Mouse (Mus musculus) hindbrain, embryonic 12.5 days (tissue): ENCODE measurements at regions not wholly inside any gene's neighbourhood (a gene's known extent, or its start where the extent isn't known, plus 50 kb on each side); places are given as distances from the start of the nearest gene placed in this dataset.

Source experiments
- ATAC-seq: fragments of 200-750 bp; cut with Nextera tagmentation; 2 replicates; pipeline ENCODE4 v1.8.0; 2017; ENCODE audit warnings: moderate TSS enrichment; ENCODE audit not compliant: low FRiP score
- H3K27ac ChIP-seq: fragments of 300-500 bp; sonication (generic); 2 replicates; pipeline ENCODE4 v1.5.1; 2016; ENCODE audit warnings: mild to moderate bottlenecking
- H3K27me3 ChIP-seq: fragments of 300-500 bp; sonication (generic); 2 replicates; pipeline ENCODE4 v1.6.1; 2016; ENCODE audit warnings: mild to moderate bottlenecking
- H3K36me3 ChIP-seq: fragments of 300-500 bp; sonication (generic); 2 replicates; pipeline ENCODE4 v1.6.1; 2016; ENCODE audit warnings: mild to moderate bottlenecking
- H3K4me1 ChIP-seq: fragments of 300-500 bp; sonication (generic); 2 replicates; pipeline ENCODE4 v1.6.1; 2016
- H3K4me2 ChIP-seq: fragments of 300-500 bp; sonication (generic); replicated peaks from 2 replicates; pipeline ENCODE4 v1.6.1; 2016; ENCODE audit warnings: mild to moderate bottlenecking
- H3K4me3 ChIP-seq: fragments of 300-500 bp; sonication (generic); 2 replicates; pipeline ENCODE4 v1.5.1; 2016; ENCODE audit warnings: mild to moderate bottlenecking
- H3K9ac ChIP-seq: fragments of 300-500 bp; sonication (generic); 2 replicates; pipeline ENCODE4 v1.6.1; 2016; ENCODE audit warnings: mild to moderate bottlenecking, moderate library complexity
- H3K9me3 ChIP-seq: fragments of 300-500 bp; sonication (generic); replicated peaks from 2 replicates; pipeline ENCODE4 v1.6.1; 2016; ENCODE audit warnings: mild to moderate bottlenecking
- WGBS: fragments of 180-500 bp; shearing (Covaris S2); methylation state at CpG from one replicate; pipeline ENCODE4 v1.1.7; 2016; 5-methylcytosine and 5-hydroxymethylcytosine counted together

GRCm38 (mm10) chr16:77459651-77460050 is 142.2 kb downstream of the Gm11146 start:
- Histone ChIP-seq H3K27me3 (no peaks in the 10 kb centered on the region), H3K36me3 (no peaks in the 10 kb centered on the region), H3K9me3 (no peaks in the 10 kb centered on the region), H3K4me1 (peaks cover 4% of the 10 kb centered on the region; the same call in 1 of the 2 replicates), H3K4me2 (no peak overlapping the region), H3K4me3 (no peak overlapping the region), H3K27ac (no peak overlapping the region), H3K9ac (no peak overlapping the region)
- WGBS = 88% methylated on average over 2 of the region's 2 CpGs
- ATAC-seq = no peak

GRCm38 (mm10) chr16:77444647-77445046 is 157.2 kb downstream of the Gm11146 start:
- Histone ChIP-seq H3K36me3 (no peaks in the 10 kb centered on the region), H3K9me3 (no peaks in the 10 kb centered on the region), H3K4me1 (peaks cover 16% of the 10 kb centered on the region), H3K4me2 (no peak overlapping the region), H3K27me3 (no peaks in the 10 kb centered on the region), H3K9ac (no peak overlapping the region), H3K4me3 (no peak overlapping the region), H3K27ac (no peak overlapping the region)
- WGBS = 95% methylated on average over 6 of the region's 6 CpGs
- no peak for ATAC-seq

- peak; percentile 84 for ATAC-seq
- Histone ChIP-seq H3K4me2 (no peak overlapping the region), H3K9me3 (no peaks in the 10 kb centered on the region), H3K9ac (no peak overlapping the region), H3K36me3 (no peaks in the 10 kb centered on the region), H3K4me1 (peaks cover 14% of the 10 kb centered on the region), H3K27me3 (no peaks in the 10 kb centered on the region), H3K4me3 (no peak overlapping the region), H3K27ac (peak overlapping the region; percentile 64)
- WGBS = 32% methylated on average over 4 of the region's 4 CpGs
Measured at GRCm38 (mm10) chr16:77444006-77444405, 157.9 kb downstream of the Gm11146 start.

- Histone ChIP-seq H3K4me2 (no peak overlapping the region), H3K4me3 (no peak overlapping the region), H3K27me3 (no peaks in the 10 kb centered on the region), H3K27ac (peak overlapping the region; percentile 57; the same call in 1 of the 2 replicates), H3K4me1 (peaks cover 14% of the 10 kb centered on the region), H3K9me3 (no peaks in the 10 kb centered on the region), H3K9ac (no peak overlapping the region), H3K36me3 (no peaks in the 10 kb centered on the region)
- WGBS = 70% methylated on average over 5 of the region's 5 CpGs
- ATAC-seq = no peak
Measured at GRCm38 (mm10) chr16:77443318-77443717, 158.6 kb downstream of the Gm11146 start.

- WGBS = 91% methylated on average over 6 of the region's 6 CpGs
- Histone ChIP-seq H3K4me2 (no peak overlapping the region), H3K4me1 (peaks cover 14% of the 10 kb centered on the region)
Measured at GRCm38 (mm10) chr16:77442866-77443265, 159.0 kb downstream of the Gm11146 start.

GRCm38 (mm10) chr16:77431345-77431744 is 170.5 kb downstream of the Gm11146 start:
- no peaks in the 10 kb centered on the region for H3K36me3 ChIP-seq
- peak; percentile 53; the same call in 1 of the 2 replicates for ATAC-seq
- H3K4me1 ChIP-seq = peaks cover 13% of the 10 kb centered on the region; the same call in 1 of the 2 replicates
- no peak overlapping the region for H3K9ac ChIP-seq
- H3K27me3 ChIP-seq = no peaks in the 10 kb centered on the region
- peak overlapping the region; percentile 72 for H3K27ac ChIP-seq
- WGBS = 57% methylated on average over 4 of the region's 4 CpGs
- H3K4me3 ChIP-seq = no peak overlapping the region
- H3K9me3 ChIP-seq = no peaks in the 10 kb centered on the region
- no peak overlapping the region for H3K4me2 ChIP-seq

More at GRCm38 (mm10) chr16:77442866-77443265, 159.0 kb downstream of the Gm11146 start:
- H3K9me3 ChIP-seq = no peaks in the 10 kb centered on the region
- H3K36me3 ChIP-seq = no peaks in the 10 kb centered on the region
- no peak overlapping the region for H3K4me3 ChIP-seq
- H3K27ac ChIP-seq = no peak overlapping the region
- no peaks in the 10 kb centered on the region for H3K27me3 ChIP-seq
- ATAC-seq = no peak
- H3K9ac ChIP-seq = no peak overlapping the region

GRCm38 (mm10) chr16:77422385-77423363 is 179.2 kb downstream of the Gm11146 start:
- Histone ChIP-seq H3K9ac (peak overlapping the region; percentile 72), H3K27ac (peak overlapping the region; percentile 98), H3K4me1 (peaks cover 17% of the 10 kb centered on the region), H3K36me3 (no peaks in the 10 kb centered on the region), H3K4me3 (peak overlapping the region; percentile 40), H3K27me3 (no peaks in the 10 kb centered on the region), H3K4me2 (peak overlapping the region; percentile 52), H3K9me3 (no peaks in the 10 kb centered on the region)
- WGBS = 28% methylated on average over 12 of the region's 12 CpGs
- ATAC-seq = no peak

- H3K4me1 ChIP-seq = peaks cover 16% of the 10 kb centered on the region
- H3K9me3 ChIP-seq = no peaks in the 10 kb centered on the region
- H3K27ac ChIP-seq = peak overlapping the region; percentile 98
- peak overlapping the region; percentile 72 for H3K9ac ChIP-seq
- peak; percentile 96 for ATAC-seq
- H3K27me3 ChIP-seq = no peaks in the 10 kb centered on the region
- H3K36me3 ChIP-seq = no peaks in the 10 kb centered on the region
- peak overlapping the region; percentile 52 for H3K4me2 ChIP-seq
- H3K4me3 ChIP-seq = peak overlapping the region; percentile 40
- WGBS = 4% methylated on average over 10 of the region's 10 CpGs
Measured at GRCm38 (mm10) chr16:77421591-77422024, 180.3 kb downstream of the Gm11146 start.

GRCm38 (mm10) chr16:77421001-77421400 is 180.9 kb downstream of the Gm11146 start:
- no peaks in the 10 kb centered on the region for H3K36me3 ChIP-seq
- peak overlapping the region; percentile 40 for H3K4me3 ChIP-seq
- peak overlapping the region; percentile 52 for H3K4me2 ChIP-seq
- no peaks in the 10 kb centered on the region for H3K9me3 ChIP-seq
- no peak for ATAC-seq
- H3K27ac ChIP-seq = peak overlapping the region; percentile 98
- peak overlapping the region; percentile 72 for H3K9ac ChIP-seq
- no peaks in the 10 kb centered on the region for H3K27me3 ChIP-seq
- peaks cover 13% of the 10 kb centered on the region for H3K4me1 ChIP-seq
- WGBS = 21% methylated on average over 6 of the region's 6 CpGs

GRCm38 (mm10) chr16:77420136-77420860 is 181.6 kb downstream of the Gm11146 start:
- H3K36me3 ChIP-seq = no peaks in the 10 kb centered on the region
- H3K4me2 ChIP-seq = peak overlapping the region; percentile 52
- WGBS = 25% methylated on average over 8 of the region's 8 CpGs
- no peaks in the 10 kb centered on the region for H3K27me3 ChIP-seq
- no peaks in the 10 kb centered on the region for H3K9me3 ChIP-seq
- peak overlapping the region; percentile 97 for H3K27ac ChIP-seq
- no peak for ATAC-seq
- peaks cover 10% of the 10 kb centered on the region; the same call in 1 of the 2 replicates for H3K4me1 ChIP-seq
- peak overlapping the region; percentile 40 for H3K4me3 ChIP-seq
- peak overlapping the region; percentile 73 for H3K9ac ChIP-seq

- 13% methylated on average over 4 of the region's 4 CpGs for WGBS
- no peak for ATAC-seq
- Histone ChIP-seq H3K36me3 (no peaks in the 10 kb centered on the region), H3K27ac (peak overlapping the region; percentile 95), H3K4me1 (peaks cover 10% of the 10 kb centered on the region; the same call in 1 of the 2 replicates), H3K9ac (peak overlapping the region; percentile 73), H3K4me2 (peak overlapping the region; percentile 52), H3K9me3 (no peaks in the 10 kb centered on the region), H3K4me3 (peak overlapping the region; percentile 47), H3K27me3 (no peaks in the 10 kb centered on the region)
Measured at GRCm38 (mm10) chr16:77419116-77419735, 182.7 kb downstream of the Gm11146 start.
